Mouse (Mus musculus): Measurements from ENCODE around the gene Abcc2. TPM values are rescaled to one million over a fixed set of nuclear protein-coding genes. Genes with fewer than 3 reads are reported as not detected.

The Abcc2 gene
- polyA plus RNA-seq (2015; fragmentation: Nextera tagmentation; extraction: Ambion mirVana): 0.03 TPM in 2 replicates

- H3K27ac ChIP-seq: no peak within 1 kb of the TSS
- H3K9ac ChIP-seq (replicated peaks): no peak within 1 kb of the TSS
- no peak for ATAC-seq
- no peak within 1 kb of the TSS for H3K4me3 ChIP-seq (replicated peaks)
- WGBS: 87% methylated on average over 3 of the region's 3 CpGs
- no peak within 1 kb of the TSS for H3K4me2 ChIP-seq (replicated peaks)
- H3K36me3 ChIP-seq: no peaks in the 10 kb centered on the region
- H3K4me1 ChIP-seq (replicated peaks): no peaks in the 10 kb centered on the region
- no peaks in the 10 kb centered on the region for H3K27me3 ChIP-seq
- H3K9me3 ChIP-seq: no peaks in the 10 kb centered on the region
Measured at GRCm38 (mm10) chr19:43781980-43782379, at the start of gene Abcc2. Gene Abcc2 (plus strand): TSS chr19:43782192.

DNA sequence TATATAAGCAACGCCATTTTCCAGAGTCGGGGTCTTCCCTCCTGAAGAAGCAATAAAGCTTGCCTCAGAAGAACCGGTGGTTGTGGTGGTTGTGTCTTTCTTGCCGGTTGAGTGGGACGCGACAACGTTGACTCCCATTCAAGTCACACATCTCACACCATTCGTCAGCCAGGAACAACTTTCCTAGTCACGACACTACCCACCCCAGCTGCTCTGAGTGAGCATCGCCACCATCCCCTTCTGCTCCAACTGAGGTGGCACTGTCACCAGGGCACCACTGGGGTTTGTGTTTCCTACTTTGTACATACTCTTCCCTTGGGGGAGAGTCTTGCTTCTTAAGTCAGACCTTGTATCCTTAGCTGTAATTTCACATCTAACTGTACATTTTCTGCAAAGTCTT lies 43.6 kb upstream of the Abcc2 start:
- no peak overlapping the region for H3K4me2 ChIP-seq (replicated peaks)
- no peak overlapping the region for H3K9ac ChIP-seq (replicated peaks)
- no peaks in the 10 kb centered on the region for H3K4me1 ChIP-seq (replicated peaks)
- peaks cover 88% of the 10 kb centered on the region for H3K36me3 ChIP-seq
- no peak overlapping the region for H3K4me3 ChIP-seq (replicated peaks)
- no peaks in the 10 kb centered on the region for H3K27me3 ChIP-seq
- ATAC-seq: no peak
- WGBS: 98% methylated on average over 10 of the region's 10 CpGs
- no peak overlapping the region for H3K27ac ChIP-seq
- H3K9me3 ChIP-seq: no peaks in the 10 kb centered on the region

GRCm38 (mm10) chr19:43743401-43743800 lies 38.6 kb upstream of the Abcc2 start:
- Histone ChIP-seq H3K9ac (replicated peaks) (no peak overlapping the region), H3K4me1 (replicated peaks) (no peaks in the 10 kb centered on the region), H3K9me3 (no peaks in the 10 kb centered on the region), H3K4me3 (replicated peaks) (no peak overlapping the region), H3K27ac (no peak overlapping the region), H3K27me3 (no peaks in the 10 kb centered on the region), H3K4me2 (replicated peaks) (no peak overlapping the region), H3K36me3 (peaks cover 86% of the 10 kb centered on the region)
- no peak for ATAC-seq
- WGBS: 99% methylated on average over 7 of the region's 7 CpGs

GRCm38 (mm10) chr19:43745740-43746139 lies 36.3 kb upstream of the Abcc2 start:
- no peaks in the 10 kb centered on the region for H3K27me3 ChIP-seq
- 94% methylated on average over 3 of the region's 3 CpGs for WGBS
- no peak overlapping the region for H3K27ac ChIP-seq
- H3K4me1 ChIP-seq (replicated peaks): no peaks in the 10 kb centered on the region
- peaks cover 77% of the 10 kb centered on the region for H3K36me3 ChIP-seq
- H3K4me2 ChIP-seq (replicated peaks): no peak overlapping the region
- no peak for ATAC-seq
- no peak overlapping the region for H3K4me3 ChIP-seq (replicated peaks)
- H3K9me3 ChIP-seq: no peaks in the 10 kb centered on the region
- no peak overlapping the region for H3K9ac ChIP-seq (replicated peaks)

- no peaks in the 10 kb centered on the region for H3K27me3 ChIP-seq
- 98% methylated on average over 4 of the region's 4 CpGs for WGBS
- no peak overlapping the region for H3K4me2 ChIP-seq (replicated peaks)
- H3K36me3 ChIP-seq: peaks cover 60% of the 10 kb centered on the region
- no peak overlapping the region for H3K9ac ChIP-seq (replicated peaks)
- H3K27ac ChIP-seq: no peak overlapping the region
- no peaks in the 10 kb centered on the region for H3K9me3 ChIP-seq
- peaks cover 11% of the 10 kb centered on the region; the same call in 1 of the 2 replicates for H3K4me1 ChIP-seq (replicated peaks)
- ATAC-seq: no peak
- no peak overlapping the region for H3K4me3 ChIP-seq (replicated peaks)
Measured at GRCm38 (mm10) chr19:43747877-43748276, 34.1 kb upstream of the Abcc2 start.

DNA sequence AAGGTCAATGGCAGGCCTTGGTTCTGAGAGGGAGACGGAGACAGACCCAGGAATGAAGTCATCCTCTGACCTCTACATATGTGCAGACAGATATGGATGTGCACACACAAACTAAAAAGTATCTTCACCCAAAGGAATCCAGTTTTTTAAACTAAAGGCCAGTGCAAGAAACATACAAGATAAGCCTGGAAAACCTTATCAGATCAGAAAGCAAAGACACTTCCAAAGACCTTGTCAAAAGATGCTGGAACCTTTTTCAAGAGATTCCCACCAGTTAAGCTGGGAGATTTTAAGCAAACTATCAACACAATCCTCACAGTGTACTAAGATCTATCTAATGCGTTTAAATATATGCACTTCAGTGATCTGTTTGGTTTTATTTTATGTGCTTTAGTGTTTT lies 32.0 kb upstream of the Abcc2 start:
- no peak overlapping the region for H3K4me2 ChIP-seq (replicated peaks)
- no peak for ATAC-seq
- no peak overlapping the region for H3K4me3 ChIP-seq (replicated peaks)
- no peak overlapping the region for H3K27ac ChIP-seq
- WGBS: 97% methylated on average over 2 of the region's 2 CpGs
- peaks cover 18% of the 10 kb centered on the region for H3K4me1 ChIP-seq (replicated peaks)
- H3K9ac ChIP-seq (replicated peaks): no peak overlapping the region
- H3K9me3 ChIP-seq: no peaks in the 10 kb centered on the region
- peaks cover 44% of the 10 kb centered on the region for H3K36me3 ChIP-seq
- no peaks in the 10 kb centered on the region for H3K27me3 ChIP-seq

DNA sequence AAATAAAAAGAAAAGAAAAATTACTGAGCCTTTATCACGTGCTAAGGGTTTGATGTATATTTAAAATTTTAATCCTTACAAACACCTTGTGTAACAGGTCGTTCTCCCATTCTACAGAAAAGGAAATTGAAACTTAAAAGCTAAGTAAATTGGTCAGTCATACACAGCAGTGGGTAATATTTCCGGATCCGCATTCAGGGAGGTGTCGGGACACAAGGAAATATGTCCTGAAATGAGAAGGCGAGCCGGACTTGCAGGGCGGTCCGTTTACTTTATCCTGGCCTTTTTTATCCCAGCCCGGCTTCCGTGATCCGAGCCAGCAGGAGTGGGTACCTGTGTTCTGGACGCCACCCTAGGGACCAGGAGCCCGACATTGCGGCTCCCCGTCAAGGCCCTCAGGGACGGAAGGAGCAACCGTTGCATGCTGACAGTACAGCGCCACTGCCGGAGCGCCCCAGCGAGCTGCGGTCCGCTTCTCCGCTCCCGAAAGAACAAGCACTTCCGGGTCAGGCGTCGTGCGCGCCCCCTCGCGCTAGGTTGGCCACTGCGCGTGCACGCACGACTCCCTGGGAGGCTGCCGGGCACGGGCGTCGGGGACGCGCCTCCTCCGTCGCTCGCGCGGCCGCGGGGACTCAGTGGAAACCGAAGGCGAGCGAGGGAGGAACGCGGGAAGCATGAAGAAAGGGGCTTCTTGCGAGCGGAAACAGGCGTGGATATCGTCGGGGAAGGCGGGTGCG lies 29.3 kb upstream of the Abcc2 start, which contains the start of the genes Cutc and Cox15:
Cutc (plus strand) TSS at position 508 of the 737 bp plus-strand sequence.
Cox15 (minus strand) TSS at position 512 of the 737 bp plus-strand sequence.
- Histone ChIP-seq H3K9ac (replicated peaks) (peak within 1 kb of the TSS; percentile 78), H3K9me3 (no peaks in the 10 kb centered on the region), H3K4me3 (replicated peaks) (peak within 1 kb of the TSS; percentile 70), H3K27me3 (no peaks in the 10 kb centered on the region), H3K27ac (peak within 1 kb of the TSS; percentile 96), H3K4me1 (replicated peaks) (peaks cover 18% of the 10 kb centered on the region), H3K36me3 (peaks cover 19% of the 10 kb centered on the region), H3K4me2 (replicated peaks) (peak within 1 kb of the TSS; percentile 63)
- peak; percentile 94 for ATAC-seq
- whole genome bisulfite sequencing: under 1% methylated on average over 59 of the region's 62 CpGs

DNA sequence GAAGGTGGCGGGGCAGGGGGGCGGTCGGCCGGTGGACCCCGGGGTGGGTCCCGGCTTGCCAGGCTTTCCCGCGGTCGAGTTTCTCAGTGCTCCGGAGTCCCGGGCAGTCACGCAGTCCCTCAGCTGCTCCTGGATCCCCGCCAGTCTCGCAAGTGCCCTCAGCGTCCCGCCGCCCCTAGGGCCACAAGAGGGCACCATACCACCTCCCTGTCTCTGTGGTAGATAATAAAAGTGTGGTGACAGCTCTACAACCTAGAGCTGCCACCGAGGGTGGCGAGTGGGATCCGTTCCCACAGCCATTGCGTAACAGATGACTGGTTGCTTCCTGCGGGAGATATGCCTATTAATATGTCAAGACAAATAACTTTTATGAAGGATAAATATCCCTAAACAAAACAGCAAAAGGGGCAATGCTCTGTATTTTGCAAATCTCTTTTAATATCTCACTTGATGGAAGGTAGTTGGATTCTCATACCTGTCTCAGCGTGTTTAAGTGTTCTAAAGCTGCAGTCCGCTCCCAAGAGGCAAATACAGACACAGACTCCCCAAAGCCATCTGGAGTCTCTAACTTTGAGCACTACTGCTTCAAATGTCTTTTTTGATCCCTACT lies 28.7 kb upstream of the Abcc2 start:
- H3K27me3 ChIP-seq: no peaks in the 10 kb centered on the region
- peak overlapping the region; percentile 63 for H3K4me2 ChIP-seq (replicated peaks)
- H3K4me3 ChIP-seq (replicated peaks): peak overlapping the region; percentile 70
- peaks cover 18% of the 10 kb centered on the region for H3K4me1 ChIP-seq (replicated peaks)
- WGBS: 2% methylated on average over 19 of the region's 24 CpGs
- H3K36me3 ChIP-seq: peaks cover 12% of the 10 kb centered on the region
- peak overlapping the region; percentile 78 for H3K9ac ChIP-seq (replicated peaks)
- H3K27ac ChIP-seq: peak overlapping the region; percentile 96
- no peaks in the 10 kb centered on the region for H3K9me3 ChIP-seq
- peak; percentile 95 for ATAC-seq

GRCm38 (mm10) chr19:43754237-43754636 lies 27.8 kb upstream of the Abcc2 start:
- Histone ChIP-seq H3K4me3 (replicated peaks) (no peak overlapping the region), H3K27me3 (no peaks in the 10 kb centered on the region), H3K27ac (no peak overlapping the region), H3K9me3 (no peaks in the 10 kb centered on the region), H3K4me1 (replicated peaks) (peaks cover 18% of the 10 kb centered on the region), H3K4me2 (replicated peaks) (no peak overlapping the region), H3K9ac (replicated peaks) (no peak overlapping the region), H3K36me3 (peaks cover 4% of the 10 kb centered on the region; the same call in 1 of the 2 replicates)
- WGBS: 76% methylated on average over 2 of the region's 2 CpGs
- ATAC-seq: no peak

GRCm38 (mm10) chr19:43754872-43755271 lies 27.1 kb upstream of the Abcc2 start:
- H3K9ac ChIP-seq (replicated peaks): no peak overlapping the region
- no peaks in the 10 kb centered on the region for H3K9me3 ChIP-seq
- H3K36me3 ChIP-seq: peaks cover 4% of the 10 kb centered on the region; the same call in 1 of the 2 replicates
- no peak overlapping the region for H3K27ac ChIP-seq
- H3K4me2 ChIP-seq (replicated peaks): no peak overlapping the region
- H3K4me3 ChIP-seq (replicated peaks): no peak overlapping the region
- H3K4me1 ChIP-seq (replicated peaks): peaks cover 18% of the 10 kb centered on the region
- H3K27me3 ChIP-seq: no peaks in the 10 kb centered on the region
- ATAC-seq: no peak
- WGBS: 70% methylated on average over 2 of the region's 2 CpGs

- Histone ChIP-seq H3K9me3 (no peaks in the 10 kb centered on the region), H3K4me3 (replicated peaks) (no peak overlapping the region), H3K4me2 (replicated peaks) (no peak overlapping the region), H3K9ac (replicated peaks) (no peak overlapping the region), H3K36me3 (no peaks in the 10 kb centered on the region), H3K27me3 (no peaks in the 10 kb centered on the region), H3K4me1 (replicated peaks) (no peaks in the 10 kb centered on the region), H3K27ac (no peak overlapping the region)
- 22% methylated on average over 6 of the region's 6 CpGs for WGBS
- no peak for ATAC-seq
Measured at GRCm38 (mm10) chr19:43760504-43760903, 21.5 kb upstream of the Abcc2 start.

GRCm38 (mm10) chr19:43761543-43762256 lies 20.3 kb upstream of the Abcc2 start:
- no peak overlapping the region for H3K4me2 ChIP-seq (replicated peaks)
- no peaks in the 10 kb centered on the region for H3K27me3 ChIP-seq
- no peak for ATAC-seq
- H3K36me3 ChIP-seq: no peaks in the 10 kb centered on the region
- H3K9ac ChIP-seq (replicated peaks): no peak overlapping the region
- no peak overlapping the region for H3K4me3 ChIP-seq (replicated peaks)
- no peaks in the 10 kb centered on the region for H3K4me1 ChIP-seq (replicated peaks)
- no peak overlapping the region for H3K27ac ChIP-seq
- H3K9me3 ChIP-seq: no peaks in the 10 kb centered on the region
